Mouse (Mus musculus) forebrain, embryonic 14.5 days (tissue): Measurements from ENCODE around the gene Gm20388. TPM values are rescaled to one million over a fixed set of nuclear protein-coding genes. Genes with fewer than 3 reads are reported as not detected.
"Not testable (repeated sequence)": the region's sequence is repeated elsewhere in the genome, so short reads cannot be mapped to it uniquely, and the experiment has no call there.

ENCODE experiments used
- ATAC-seq: fragments of 200-750 bp; cut with Nextera tagmentation; 2 replicates; pipeline ENCODE4 v1.8.0; 2017; ENCODE audit warnings: mild to moderate bottlenecking, moderate library complexity
- DNase-seq: peaks from one replicate; pipeline ENCODE4 v3.0.0-alpha.2; 2015; ENCODE audit warnings: low spot score
- H3K27ac ChIP-seq: fragments of 300-500 bp; sonication (generic); 2 replicates; pipeline ENCODE4 v1.5.1; 2014; ENCODE audit warnings: low read depth, mild to moderate bottlenecking, control low read depth, low read length, moderate library complexity
- H3K27me3 ChIP-seq: fragments of 300-500 bp; sonication (generic); replicated peaks from 2 replicates; pipeline ENCODE4 v1.6.1; 2014; ENCODE audit warnings: low read length, control low read depth, mixed read lengths; ENCODE audit not compliant: control insufficient read depth, insufficient read depth
- H3K36me3 ChIP-seq: fragments of 300-500 bp; sonication (generic); 2 replicates; pipeline ENCODE4 v1.6.1; 2014; ENCODE audit warnings: low read length, control low read depth; ENCODE audit not compliant: control insufficient read depth, insufficient read depth
- H3K4me1 ChIP-seq: fragments of 300-500 bp; sonication (generic); 2 replicates; pipeline ENCODE4 v1.6.1; 2014; ENCODE audit warnings: antibody characterized with exemption, low read length, control low read depth; ENCODE audit not compliant: control insufficient read depth, insufficient read depth
- H3K4me2 ChIP-seq: fragments of 300-500 bp; sonication (generic); 2 replicates; pipeline ENCODE4 v1.6.1; 2014; ENCODE audit warnings: mild to moderate bottlenecking, control low read depth, low read length
- H3K4me3 ChIP-seq: fragments of 300-500 bp; sonication (generic); 2 replicates; pipeline ENCODE4 v1.5.1; 2014; ENCODE audit warnings: low read depth, low read length, control low read depth
- H3K9ac ChIP-seq: fragments of 300-500 bp; sonication (generic); 2 replicates; pipeline ENCODE4 v1.6.1; 2014; ENCODE audit warnings: mild to moderate bottlenecking, low read length, control low read depth, moderate library complexity
- H3K9me3 ChIP-seq: fragments of 300-500 bp; sonication (generic); replicated peaks from 2 replicates; pipeline ENCODE4 v1.6.1; 2016; ENCODE audit warnings: low read length, control low read depth, mixed read lengths; ENCODE audit not compliant: control insufficient read depth
- WGBS: fragments of 180-500 bp; shearing (Covaris S2); extraction: QIAGEN DNeasy Blood & Tissue Kit; methylation state at CpG from one replicate; pipeline ENCODE4 v1.1.7; 2014; 5-methylcytosine and 5-hydroxymethylcytosine counted together
- polyA plus RNA-seq: library from polyadenylated mRNA; unstranded; fragments of >200 nt; fragmentation: Nextera tagmentation; extraction: Ambion mirVana; gene quantifications from 2 replicates; pipeline ENCODE4 v1.2.1, GENCODE M21; 2014

Gm20388 gene
- polyA plus RNA-seq, 1 experiment from 2014 or later = 7.4 TPM

GRCm38 (mm10) chr8:122323951-122324402 is 2413.3 kb downstream of the Gm20388 start:
- H3K27ac ChIP-seq, H3K4me3 ChIP-seq, H3K4me2 ChIP-seq, DNase-seq, H3K36me3 ChIP-seq, H3K4me1 ChIP-seq, H3K27me3 ChIP-seq, H3K9me3 ChIP-seq: not testable (repeated sequence)
- peak; percentile 43 for ATAC-seq
- 4% methylated on average over 13 of the region's 13 CpGs for WGBS
- 0 out of 2 replicates have a peak overlapping the region, but pooled peaks have one; percentile 32 for H3K9ac ChIP-seq

GRCm38 (mm10) chr8:122325196-122325595 is 2414.6 kb downstream of the Gm20388 start:
- Histone ChIP-seq H3K4me2 (no peak overlapping the region), H3K27ac (no peak overlapping the region)

DNA sequence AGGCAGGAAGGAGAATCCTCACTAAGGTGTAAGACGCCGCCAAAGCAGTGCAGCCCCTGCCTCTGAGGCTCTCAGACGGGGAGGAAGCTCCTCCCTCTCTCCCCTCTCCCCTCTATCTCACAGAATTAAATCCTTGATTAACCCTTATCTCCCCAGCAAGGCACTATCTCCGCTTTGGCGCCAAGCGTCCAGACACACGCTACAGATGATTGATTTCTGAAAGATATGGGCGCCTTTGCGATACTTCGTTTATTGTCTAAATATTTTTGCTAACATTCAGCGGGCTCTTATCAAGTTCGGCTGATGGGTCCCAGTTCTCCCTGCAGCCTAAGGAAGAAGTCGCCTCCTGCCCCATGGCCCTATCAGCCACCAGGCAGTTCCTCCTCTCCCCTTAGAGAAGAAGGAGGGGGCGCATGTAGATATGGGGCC is 2415.5 kb downstream of the Gm20388 start:
- DNase-seq = peak; percentile 42
- ATAC-seq = no peak
- Histone ChIP-seq H3K4me2 (0 out of 2 replicates have a peak overlapping the region, but pooled peaks have one; percentile 1), H3K9ac (peak overlapping the region; percentile 42; the same call in 1 of the 2 replicates), H3K27ac (0 out of 2 replicates have a peak overlapping the region, but pooled peaks have one; percentile 33), H3K9me3 (no peaks in the 10 kb centered on the region), H3K4me3 (no peak overlapping the region), H3K27me3 (no peaks in the 10 kb centered on the region), H3K4me1 (peaks cover 4% of the 10 kb centered on the region; the same call in 1 of the 2 replicates), H3K36me3 (no peaks in the 10 kb centered on the region)
- 9% methylated on average over 14 of the region's 14 CpGs for WGBS

More at GRCm38 (mm10) chr8:122325196-122325595, 2414.6 kb downstream of the Gm20388 start:
- Histone ChIP-seq H3K4me3 (no peak overlapping the region), H3K4me1 (peaks cover 7% of the 10 kb centered on the region; the same call in 1 of the 2 replicates), H3K9me3 (no peaks in the 10 kb centered on the region), H3K36me3 (no peaks in the 10 kb centered on the region), H3K9ac (no peak overlapping the region), H3K27me3 (no peaks in the 10 kb centered on the region)
- no peak for DNase-seq
- 82% methylated on average over 2 of the region's 2 CpGs for WGBS
- no peak for ATAC-seq

- no peak for DNase-seq
- no peak for ATAC-seq
- Histone ChIP-seq H3K9me3 (no peaks in the 10 kb centered on the region), H3K4me2 (no peak overlapping the region), H3K9ac (no peak overlapping the region), H3K27me3 (no peaks in the 10 kb centered on the region), H3K4me3 (no peak overlapping the region), H3K27ac (no peak overlapping the region), H3K4me1 (peaks cover 4% of the 10 kb centered on the region; the same call in 1 of the 2 replicates), H3K36me3 (no peaks in the 10 kb centered on the region)
- 76% methylated on average over 8 of the region's 8 CpGs for WGBS
Measured at GRCm38 (mm10) chr8:122329072-122329471, 2418.4 kb downstream of the Gm20388 start.

- no peak overlapping the region for H3K4me2 ChIP-seq
- H3K4me3 ChIP-seq = no peak overlapping the region
- ATAC-seq = 0 out of 2 replicates have a peak, but pooled peaks have one; percentile 8
- H3K4me1 ChIP-seq = no peaks in the 10 kb centered on the region
- H3K36me3 ChIP-seq = no peaks in the 10 kb centered on the region
- H3K27ac ChIP-seq = no peak overlapping the region
- H3K27me3 ChIP-seq = peaks cover 6% of the 10 kb centered on the region
- H3K9ac ChIP-seq = no peak overlapping the region
- 70% methylated on average over 22 of the region's 22 CpGs for WGBS
- DNase-seq = peak; percentile 31
- no peaks in the 10 kb centered on the region for H3K9me3 ChIP-seq
Measured at GRCm38 (mm10) chr8:122329553-122330239, 2419.1 kb downstream of the Gm20388 start.

DNA sequence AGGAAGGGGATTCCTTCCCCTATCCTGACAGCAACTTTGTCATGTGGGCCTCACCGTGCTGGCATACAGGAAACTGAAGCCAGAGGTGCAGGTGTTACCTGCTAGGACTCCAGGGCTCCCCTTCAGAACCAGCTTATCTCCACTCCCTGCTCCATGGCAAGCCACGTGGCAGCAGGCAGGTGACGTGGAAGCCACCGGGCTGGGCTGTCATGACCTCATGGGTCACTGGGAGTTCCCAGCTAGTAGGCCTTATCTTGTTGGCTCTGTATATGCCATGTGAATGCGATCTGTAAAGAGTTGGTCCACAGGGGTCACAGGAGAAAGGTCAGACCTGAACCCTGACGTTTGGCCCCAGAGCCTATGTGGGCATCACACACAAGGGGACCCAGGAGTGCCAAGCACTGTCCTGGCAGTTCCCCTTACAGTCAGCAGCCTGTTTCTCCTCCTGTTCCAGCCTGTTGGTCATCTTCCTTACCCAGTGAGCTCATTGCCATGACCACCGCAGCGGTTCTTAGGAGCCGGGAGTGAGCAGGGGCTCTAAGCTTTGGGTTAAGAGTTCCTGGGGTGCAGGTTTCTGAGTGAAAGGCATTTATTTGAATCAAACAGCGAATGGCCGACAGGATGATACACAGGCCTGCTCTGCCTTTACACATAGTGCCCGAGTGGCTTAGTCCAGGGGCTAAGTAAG is 2419.9 kb downstream of the Gm20388 start:
- Histone ChIP-seq H3K27ac (no peak overlapping the region), H3K9me3 (no peaks in the 10 kb centered on the region), H3K36me3 (no peaks in the 10 kb centered on the region), H3K4me3 (no peak overlapping the region), H3K9ac (no peak overlapping the region), H3K4me1 (no peaks in the 10 kb centered on the region), H3K27me3 (peaks cover 15% of the 10 kb centered on the region), H3K4me2 (no peak overlapping the region)
- DNase-seq = no peak
- no peak for ATAC-seq
- WGBS = 79% methylated on average over 12 of the region's 12 CpGs

- Histone ChIP-seq H3K4me1 (no peaks in the 10 kb centered on the region), H3K27me3 (peaks cover 20% of the 10 kb centered on the region), H3K9me3 (no peaks in the 10 kb centered on the region), H3K4me2 (no peak overlapping the region), H3K36me3 (no peaks in the 10 kb centered on the region), H3K4me3 (no peak overlapping the region), H3K9ac (no peak overlapping the region), H3K27ac (no peak overlapping the region)
- no peak for ATAC-seq
- 69% methylated on average over 3 of the region's 3 CpGs for WGBS
- DNase-seq = no peak
Measured at GRCm38 (mm10) chr8:122331134-122331523, 2420.5 kb downstream of the Gm20388 start.

DNA sequence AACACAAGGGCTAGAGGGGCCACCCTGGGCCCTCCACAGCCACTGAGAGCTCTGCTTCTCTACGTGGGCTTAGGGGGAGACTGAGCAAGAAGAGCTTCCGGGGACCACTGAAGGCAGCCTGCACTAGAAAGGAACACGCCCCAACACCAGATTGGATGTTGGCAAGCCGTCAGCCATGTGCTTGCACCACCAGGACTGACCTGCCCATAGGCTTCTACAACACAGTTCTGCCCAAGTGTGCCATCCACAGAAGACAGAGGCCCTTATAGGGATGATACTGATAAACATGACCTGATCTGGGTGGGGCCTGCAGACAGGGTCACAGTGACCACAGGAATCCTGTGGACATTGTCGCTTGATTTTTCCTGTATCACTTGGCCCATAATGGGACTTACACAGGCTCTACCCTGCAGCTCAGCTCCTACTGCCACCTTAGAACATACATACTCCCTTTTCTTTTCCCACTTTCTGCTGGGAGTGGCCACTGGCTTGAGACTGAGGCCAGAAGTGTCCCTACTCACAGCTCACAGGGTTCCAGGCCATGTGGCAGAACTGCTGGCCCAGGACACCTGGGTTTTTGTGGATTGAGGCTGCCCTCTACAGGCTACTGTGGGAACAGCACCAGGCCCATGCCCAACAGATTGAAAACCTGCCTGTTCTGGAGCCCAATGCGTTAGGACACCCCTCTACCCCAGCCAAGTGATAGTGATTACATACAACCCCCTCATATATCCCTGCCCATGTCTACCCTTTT is 2422.3 kb downstream of the Gm20388 start:
- H3K36me3 ChIP-seq = no peaks in the 10 kb centered on the region
- no peak overlapping the region for H3K27ac ChIP-seq
- H3K4me3 ChIP-seq = no peak overlapping the region
- peaks cover 38% of the 10 kb centered on the region for H3K27me3 ChIP-seq
- DNase-seq (peak; percentile 79), ATAC-seq (peak; percentile 22; the same call in 1 of the 2 replicates)
- H3K4me1 ChIP-seq = no peaks in the 10 kb centered on the region
- no peaks in the 10 kb centered on the region for H3K9me3 ChIP-seq
- WGBS = 68% methylated on average over 6 of the region's 6 CpGs
- H3K4me2 ChIP-seq = no peak overlapping the region
- no peak overlapping the region for H3K9ac ChIP-seq
